Mouse (Mus musculus): Measurements from ENCODE around the gene Nkapd1. TPM values are rescaled to one million over a fixed set of nuclear protein-coding genes. Genes with fewer than 3 reads are reported as not detected.

Gene Nkapd1
- 6.0 and 6.4 TPM in 2 replicates for polyA plus RNA-seq (2012; rRNA removed)

- peak within 1 kb of the TSS; percentile 97 for H3K4me3 ChIP-seq (ENCODE audit: control insufficient read depth, low read depth, low read length)
- H3K27me3 ChIP-seq (ENCODE audit: control insufficient read depth, insufficient read depth, low read length), result no peaks in the 10 kb centered on the region
- H3K4me1 ChIP-seq (ENCODE audit: control insufficient read depth, insufficient read depth, low read length), result no peaks in the 10 kb centered on the region; the same call in none of the 2 replicates
- peaks cover 3% of the 10 kb centered on the region for H3K36me3 ChIP-seq (ENCODE audit: control insufficient read depth, insufficient read depth, low read length)
- H3K27ac ChIP-seq (ENCODE audit: control insufficient read depth, insufficient read depth, low read depth, low read length), result peak within 1 kb of the TSS; percentile 97
- TF ChIP-seq POLR2A (IDR thresholded peaks at IDR 0.05; ENCODE audit: control insufficient read depth, low read depth, low read length), result peak; percentile 75
- no peak for TF ChIP-seq CTCF (IDR thresholded peaks at IDR 0.05; ENCODE audit: control insufficient read depth, insufficient read depth, insufficient replicate concordance, low read depth, low read length)
Measured at GRCm38 (mm10) chr9:50616766-50617603, at the start of gene Nkapd1, which contains the start of gene Pih1d2. Gene Nkapd1 (minus strand): TSS chr9:50617464. Gene Pih1d2 (plus strand): TSS chr9:50617321.

GRCm38 (mm10) chr9:50666442-50666841 is 49.2 kb upstream of the Nkapd1 start:
- Histone ChIP-seq H3K4me3 (ENCODE audit: control insufficient read depth, low read depth, low read length) (no peak overlapping the region), H3K4me1 (ENCODE audit: control insufficient read depth, insufficient read depth, low read length) (no peaks in the 10 kb centered on the region), H3K36me3 (ENCODE audit: control insufficient read depth, insufficient read depth, low read length) (no peaks in the 10 kb centered on the region), H3K27ac (ENCODE audit: control insufficient read depth, insufficient read depth, low read depth, low read length) (no peak overlapping the region), H3K27me3 (ENCODE audit: control insufficient read depth, insufficient read depth, low read length) (no peaks in the 10 kb centered on the region)
- TF ChIP-seq POLR2A (IDR thresholded peaks at IDR 0.05; ENCODE audit: control insufficient read depth, low read depth, low read length) (no peak), CTCF (IDR thresholded peaks at IDR 0.05; ENCODE audit: control insufficient read depth, insufficient read depth, insufficient replicate concordance, low read depth, low read length) (no peak)

GRCm38 (mm10) chr9:50664826-50665225 is 47.6 kb upstream of the Nkapd1 start:
- no peaks in the 10 kb centered on the region for H3K27me3 ChIP-seq (ENCODE audit: control insufficient read depth, insufficient read depth, low read length)
- H3K27ac ChIP-seq (ENCODE audit: control insufficient read depth, insufficient read depth, low read depth, low read length), result no peak overlapping the region
- H3K36me3 ChIP-seq (ENCODE audit: control insufficient read depth, insufficient read depth, low read length), result no peaks in the 10 kb centered on the region
- TF ChIP-seq CTCF (IDR thresholded peaks at IDR 0.05; ENCODE audit: control insufficient read depth, insufficient read depth, insufficient replicate concordance, low read depth, low read length) (no peak), POLR2A (IDR thresholded peaks at IDR 0.05; ENCODE audit: control insufficient read depth, low read depth, low read length) (no peak)
- H3K4me3 ChIP-seq (ENCODE audit: control insufficient read depth, low read depth, low read length), result peak overlapping the region; percentile 10; the same call in 1 of the 2 replicates
- H3K4me1 ChIP-seq (ENCODE audit: control insufficient read depth, insufficient read depth, low read length), result peaks cover 3% of the 10 kb centered on the region

DNA sequence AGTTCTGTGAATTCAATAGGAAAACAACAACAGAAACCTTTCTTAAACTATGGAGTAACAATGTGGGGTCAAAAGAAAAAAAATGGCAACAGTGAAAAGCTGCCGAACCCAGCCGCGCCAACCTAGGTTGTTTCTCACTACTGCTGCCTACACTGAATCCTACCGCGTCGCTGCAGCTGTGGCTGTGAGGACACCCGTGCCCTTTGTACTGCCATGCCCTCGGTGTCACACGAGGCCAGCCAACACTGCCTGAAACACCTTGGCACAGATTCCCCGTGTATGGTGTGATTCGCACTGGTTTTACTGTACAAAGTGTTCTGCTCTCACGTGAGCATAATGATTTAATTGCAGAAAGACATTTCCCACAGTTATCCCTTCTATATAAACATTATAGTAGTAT is 43.2 kb upstream of the Nkapd1 start:
- H3K4me3 ChIP-seq (ENCODE audit: control insufficient read depth, low read depth, low read length), result no peak overlapping the region; the same call in 1 of the 2 replicates
- TF ChIP-seq CTCF (IDR thresholded peaks at IDR 0.05; ENCODE audit: control insufficient read depth, insufficient read depth, insufficient replicate concordance, low read depth, low read length) (no peak), POLR2A (IDR thresholded peaks at IDR 0.05; ENCODE audit: control insufficient read depth, low read depth, low read length) (no peak)
- no peaks in the 10 kb centered on the region for H3K36me3 ChIP-seq (ENCODE audit: control insufficient read depth, insufficient read depth, low read length)
- peaks cover 3% of the 10 kb centered on the region for H3K4me1 ChIP-seq (ENCODE audit: control insufficient read depth, insufficient read depth, low read length)
- H3K27me3 ChIP-seq (ENCODE audit: control insufficient read depth, insufficient read depth, low read length), result no peaks in the 10 kb centered on the region
- H3K27ac ChIP-seq (ENCODE audit: control insufficient read depth, insufficient read depth, low read depth, low read length), result no peak overlapping the region

GRCm38 (mm10) chr9:50659392-50660217 is 42.3 kb upstream of the Nkapd1 start, which contains the start of gene Dlat:
Gene Dlat (minus strand): TSS chr9:50659780.
- no peaks in the 10 kb centered on the region for H3K27me3 ChIP-seq (ENCODE audit: control insufficient read depth, insufficient read depth, low read length)
- peaks cover 3% of the 10 kb centered on the region for H3K4me1 ChIP-seq (ENCODE audit: control insufficient read depth, insufficient read depth, low read length)
- H3K36me3 ChIP-seq (ENCODE audit: control insufficient read depth, insufficient read depth, low read length), result no peaks in the 10 kb centered on the region
- peak within 1 kb of the TSS; percentile 73 for H3K27ac ChIP-seq (ENCODE audit: control insufficient read depth, insufficient read depth, low read depth, low read length)
- peak within 1 kb of the TSS; percentile 93 for H3K4me3 ChIP-seq (ENCODE audit: control insufficient read depth, low read depth, low read length)
- TF ChIP-seq POLR2A (IDR thresholded peaks at IDR 0.05; ENCODE audit: control insufficient read depth, low read depth, low read length) (peak; percentile 88), CTCF (IDR thresholded peaks at IDR 0.05; ENCODE audit: control insufficient read depth, insufficient read depth, insufficient replicate concordance, low read depth, low read length) (no peak)

GRCm38 (mm10) chr9:50658941-50659388 is 41.7 kb upstream of the Nkapd1 start:
- H3K36me3 ChIP-seq (ENCODE audit: control insufficient read depth, insufficient read depth, low read length), result no peaks in the 10 kb centered on the region
- peak overlapping the region; percentile 93 for H3K4me3 ChIP-seq (ENCODE audit: control insufficient read depth, low read depth, low read length)
- H3K27me3 ChIP-seq (ENCODE audit: control insufficient read depth, insufficient read depth, low read length), result no peaks in the 10 kb centered on the region
- H3K4me1 ChIP-seq (ENCODE audit: control insufficient read depth, insufficient read depth, low read length), result peaks cover 3% of the 10 kb centered on the region
- no peak for TF ChIP-seq POLR2A (IDR thresholded peaks at IDR 0.05; ENCODE audit: control insufficient read depth, low read depth, low read length)
- TF ChIP-seq CTCF (IDR thresholded peaks at IDR 0.05; ENCODE audit: control insufficient read depth, insufficient read depth, insufficient replicate concordance, low read depth, low read length), result no peak
- H3K27ac ChIP-seq (ENCODE audit: control insufficient read depth, insufficient read depth, low read depth, low read length), result peak overlapping the region; percentile 3; the same call in 1 of the 2 replicates

Measured in testis, adult 2 months (tissue).